Mouse (Mus musculus) E14TG2a.4 (cell line): ENCODE measurements around the gene Phldb2.

Experiments
- H3K27me3 ChIP-seq: 2 replicates; pipeline ENCODE4 v1.6.1; 2014; ENCODE audit warnings: low read length, control low read depth; ENCODE audit not compliant: insufficient read depth
- H3K36me3 ChIP-seq: 2 replicates; pipeline ENCODE4 v1.6.1; 2014; ENCODE audit warnings: low read length, control low read depth; ENCODE audit not compliant: insufficient read depth
- H3K4me1 ChIP-seq: replicated peaks from 2 replicates; pipeline ENCODE4 v1.6.1; 2014; ENCODE audit warnings: low read depth, low read length, control low read depth
- H3K4me3 ChIP-seq: replicated peaks from 2 replicates; pipeline ENCODE4 v1.5.1; 2014; ENCODE audit warnings: mild to moderate bottlenecking, low read length
- H3K9me3 ChIP-seq: 2 replicates; pipeline ENCODE4 v1.6.1; 2014; ENCODE audit warnings: low read length, control low read depth
- CTCF ChIP-seq: conservative IDR thresholded peaks from 2 replicates; pipeline ENCODE4 v1.5.1; 2014; ENCODE audit warnings: low read length
- NANOG ChIP-seq: IDR thresholded peaks from 2 replicates; pipeline ENCODE4 v1.6.1; 2014; ENCODE audit warnings: borderline replicate concordance, low read length, mixed read lengths
- POU5F1 ChIP-seq: IDR thresholded peaks from 2 replicates; pipeline ENCODE4 v1.6.1; 2014; ENCODE audit warnings: low read length, borderline replicate concordance

The Phldb2 gene

DNA sequence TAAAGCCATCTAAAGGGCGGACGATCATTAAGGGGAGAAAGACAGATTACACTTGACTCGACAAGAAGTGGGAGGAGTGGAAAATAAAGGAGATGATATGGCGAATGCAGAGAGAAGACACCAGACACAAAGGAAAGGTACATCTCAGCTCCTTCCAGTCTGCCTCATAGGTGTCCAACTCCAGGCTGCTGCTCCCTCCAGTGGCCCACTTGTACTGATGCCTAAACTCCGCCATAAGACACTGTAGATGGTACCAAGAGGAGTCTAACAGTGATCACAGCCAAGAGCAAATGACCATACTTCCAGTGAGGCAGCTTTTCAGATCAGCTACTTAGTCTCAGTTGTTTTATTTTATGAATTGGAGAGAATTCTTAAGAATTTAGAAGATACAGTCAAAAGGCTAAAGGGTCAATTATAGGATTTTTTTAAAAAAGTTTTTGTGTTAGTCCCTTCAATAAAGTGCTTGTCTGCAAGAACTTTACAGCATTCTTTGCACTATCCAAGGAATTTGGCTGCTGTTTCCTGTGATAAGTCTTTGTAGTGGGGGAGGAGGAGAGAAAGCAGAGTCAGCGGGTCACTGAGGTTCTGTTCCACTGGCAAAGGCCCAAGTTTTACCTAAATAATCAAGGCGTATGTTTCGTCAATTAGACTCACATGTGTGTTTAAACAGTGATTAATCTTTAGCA, 121.2 kb downstream of the Phldb2 start:
- Histone ChIP-seq H3K9me3 (no peaks in the 10 kb centered on the region; the same call in 1 of the 2 replicates), H3K27me3 (peaks cover 5% of the 10 kb centered on the region), H3K4me3 (no peak overlapping the region), H3K36me3 (no peaks in the 10 kb centered on the region), H3K4me1 (no peaks in the 10 kb centered on the region)
- TF ChIP-seq CTCF (no peak; the same call in 1 of the 2 replicates), NANOG (no peak), POU5F1 (no peak)

GRCm38 (mm10) chr16:45831094-45831872, 122.1 kb downstream of the Phldb2 start:
- Histone ChIP-seq H3K36me3 (no peaks in the 10 kb centered on the region), H3K4me1 (no peaks in the 10 kb centered on the region), H3K9me3 (no peaks in the 10 kb centered on the region; the same call in 1 of the 2 replicates), H3K27me3 (no peaks in the 10 kb centered on the region), H3K4me3 (no peak overlapping the region)
- TF ChIP-seq POU5F1 (no peak), CTCF (no peak), NANOG (no peak)

DNA sequence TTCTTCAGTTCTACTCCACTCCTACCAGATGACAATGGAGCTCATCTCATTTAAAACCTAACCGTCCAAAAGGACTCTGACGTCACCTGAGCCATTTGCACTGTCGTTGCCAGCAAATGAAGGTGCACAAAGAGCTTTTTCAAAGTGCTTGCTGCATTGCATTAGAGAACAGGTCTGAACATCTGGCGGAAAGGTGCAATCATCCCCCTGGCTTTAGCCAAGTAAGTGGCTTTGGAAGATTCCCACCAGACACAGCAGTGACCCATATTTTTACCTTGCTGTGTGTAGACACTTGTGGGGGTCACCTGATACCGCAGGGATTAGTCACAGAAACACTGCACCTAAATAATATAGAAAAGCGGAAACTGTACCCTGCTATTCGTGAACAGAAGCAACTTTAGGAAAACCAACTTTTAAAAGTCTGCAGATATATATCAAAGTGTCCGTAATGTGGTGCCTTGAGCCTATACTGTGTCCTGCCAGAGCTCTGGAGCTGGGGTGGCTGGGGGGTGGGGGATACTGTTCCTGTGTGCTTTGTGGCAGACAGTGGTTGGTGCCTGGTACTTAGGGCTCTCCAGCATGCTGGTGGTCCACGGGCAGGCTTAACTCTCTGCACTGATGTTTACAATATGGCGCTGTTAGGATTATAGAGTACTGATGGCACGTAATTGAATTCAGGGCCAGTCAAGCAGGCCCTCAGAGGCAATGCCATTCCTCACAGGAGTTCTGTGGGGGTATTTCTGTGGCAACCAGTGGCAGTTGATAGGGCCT, 123.1 kb downstream of the Phldb2 start:
- Histone ChIP-seq H3K4me1 (no peaks in the 10 kb centered on the region), H3K27me3 (no peaks in the 10 kb centered on the region), H3K36me3 (no peaks in the 10 kb centered on the region), H3K4me3 (no peak overlapping the region), H3K9me3 (no peaks in the 10 kb centered on the region; the same call in 1 of the 2 replicates)
- TF ChIP-seq CTCF (no peak), NANOG (no peak), POU5F1 (no peak)

DNA sequence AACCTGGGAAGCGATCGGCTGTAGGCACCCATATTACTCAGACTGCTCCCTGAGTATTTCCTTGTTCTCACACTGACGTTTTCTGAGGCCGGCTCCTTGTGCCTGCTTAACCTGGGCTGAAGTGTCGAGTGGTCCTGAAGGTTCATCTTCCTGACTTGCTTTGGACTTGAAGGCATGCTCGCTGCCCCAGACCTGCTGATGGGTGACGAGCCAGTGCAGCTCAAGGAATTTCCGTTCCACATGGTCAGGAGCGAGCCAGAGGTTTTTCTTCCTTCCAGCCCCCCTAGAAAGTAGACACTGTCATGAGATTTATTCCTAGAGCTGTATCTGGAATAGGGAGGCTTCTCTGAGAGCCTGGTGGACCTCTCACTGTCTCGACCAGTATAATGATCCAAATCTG, 128.1 kb downstream of the Phldb2 start:
- Histone ChIP-seq H3K36me3 (no peaks in the 10 kb centered on the region), H3K4me1 (no peaks in the 10 kb centered on the region), H3K9me3 (no peaks in the 10 kb centered on the region; the same call in 1 of the 2 replicates), H3K4me3 (no peak overlapping the region), H3K27me3 (no peaks in the 10 kb centered on the region)
- no peak for TF ChIP-seq POU5F1
- TF ChIP-seq NANOG, result no peak
- no peak for TF ChIP-seq CTCF

DNA sequence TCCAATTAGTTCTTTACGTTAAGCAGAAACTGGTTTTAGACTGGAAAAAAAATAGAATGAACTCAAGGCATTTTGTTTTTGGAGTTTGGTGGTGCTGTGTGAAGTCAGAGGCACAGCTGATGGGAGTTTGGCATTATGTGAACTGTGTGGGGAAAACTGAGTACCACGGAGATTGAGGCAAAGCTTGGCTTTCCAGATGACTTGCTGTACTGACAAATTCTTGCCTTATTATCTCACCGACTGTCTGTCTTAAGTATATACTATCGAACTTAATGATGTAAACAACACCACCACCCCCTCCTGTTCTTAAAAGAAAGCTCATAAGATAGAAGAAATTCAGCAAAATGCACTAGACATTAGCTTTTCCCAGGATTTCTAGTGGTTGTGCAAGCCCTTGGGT, 129.4 kb downstream of the Phldb2 start:
- Histone ChIP-seq H3K9me3 (no peaks in the 10 kb centered on the region; the same call in 1 of the 2 replicates), H3K36me3 (no peaks in the 10 kb centered on the region), H3K4me1 (no peaks in the 10 kb centered on the region), H3K4me3 (no peak overlapping the region), H3K27me3 (no peaks in the 10 kb centered on the region)
- no peak for TF ChIP-seq CTCF
- TF ChIP-seq POU5F1, result no peak
- no peak for TF ChIP-seq NANOG

DNA sequence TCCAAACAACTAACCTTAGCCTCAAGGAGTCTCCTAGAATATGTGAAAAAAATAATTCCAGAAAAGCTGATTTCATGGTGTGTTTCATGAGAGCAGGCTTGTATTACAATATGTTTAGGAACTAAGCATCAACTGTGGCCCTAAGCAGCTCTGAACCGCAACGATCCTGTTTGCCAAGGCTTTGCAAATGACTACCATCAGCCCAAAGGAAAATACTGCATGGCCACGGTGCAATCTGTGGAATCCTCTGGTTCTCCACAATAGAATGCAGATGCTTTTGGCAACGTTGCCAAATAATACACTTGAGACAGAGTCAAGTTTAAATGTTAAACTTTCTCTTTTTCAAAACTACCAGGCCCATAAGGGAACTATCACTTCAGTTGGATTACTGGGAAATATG, 133.5 kb downstream of the Phldb2 start:
- Histone ChIP-seq H3K4me1 (no peaks in the 10 kb centered on the region; the same call in 1 of the 2 replicates), H3K27me3 (no peaks in the 10 kb centered on the region), H3K36me3 (no peaks in the 10 kb centered on the region), H3K4me3 (no peak overlapping the region), H3K9me3 (no peaks in the 10 kb centered on the region)
- no peak for TF ChIP-seq POU5F1
- TF ChIP-seq NANOG, result no peak
- TF ChIP-seq CTCF, result no peak

DNA sequence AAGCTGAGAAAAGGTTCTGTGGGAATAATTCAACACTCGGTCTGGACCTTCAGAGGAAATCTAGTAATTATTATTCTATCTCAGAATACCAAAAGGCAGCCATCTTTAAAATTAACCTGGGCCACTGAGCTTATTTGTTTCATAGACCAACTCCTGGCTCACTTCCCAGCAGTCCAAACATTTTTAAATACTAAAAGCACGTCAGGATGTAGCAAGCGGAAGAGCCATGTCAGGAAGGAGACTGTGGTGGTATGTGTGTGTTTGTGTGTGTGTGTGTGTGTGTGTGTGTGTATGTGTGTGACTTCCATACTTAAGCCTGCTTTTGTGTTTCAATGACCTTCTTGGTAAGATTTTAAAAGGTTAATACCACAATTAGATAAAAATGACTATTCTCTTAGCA, 135.6 kb downstream of the Phldb2 start:
- TF ChIP-seq CTCF (no peak), POU5F1 (no peak), NANOG (no peak)
- Histone ChIP-seq H3K36me3 (no peaks in the 10 kb centered on the region), H3K4me1 (peaks cover 6% of the 10 kb centered on the region; the same call in 1 of the 2 replicates), H3K4me3 (no peak overlapping the region), H3K9me3 (no peaks in the 10 kb centered on the region), H3K27me3 (no peaks in the 10 kb centered on the region)

DNA sequence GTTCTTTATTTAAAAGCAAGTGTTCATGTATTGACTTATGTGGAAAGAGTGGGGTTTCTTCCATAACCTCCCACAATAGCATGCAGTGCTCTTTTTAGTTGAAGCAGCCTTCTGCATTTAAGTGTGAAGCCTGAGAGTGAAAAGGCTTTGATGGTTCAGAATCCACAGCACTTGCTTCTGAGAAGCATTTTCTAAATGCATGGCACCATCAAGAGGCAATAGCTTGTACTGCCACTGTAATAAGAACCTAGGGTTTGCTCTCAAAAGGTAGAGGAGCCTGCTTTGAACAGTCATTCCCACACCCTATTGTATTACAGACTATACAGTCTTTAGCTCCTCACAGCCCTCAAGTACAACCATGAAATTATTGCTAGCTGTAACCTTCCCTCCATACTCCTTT, 136.7 kb downstream of the Phldb2 start:
- Histone ChIP-seq H3K4me3 (no peak overlapping the region), H3K27me3 (no peaks in the 10 kb centered on the region), H3K9me3 (no peaks in the 10 kb centered on the region), H3K36me3 (no peaks in the 10 kb centered on the region), H3K4me1 (peaks cover 6% of the 10 kb centered on the region; the same call in 1 of the 2 replicates)
- no peak for TF ChIP-seq CTCF
- no peak for TF ChIP-seq POU5F1
- no peak for TF ChIP-seq NANOG
